Mouse (Mus musculus): ENCODE results near the gene Sesn3.

The Sesn3 gene

GRCm38 (mm10) chr9:14357033-14357432 is 82.2 kb downstream of the Sesn3 start:
- DNase-seq, result peak in 1 of 2 experiments; percentile 37

DNA sequence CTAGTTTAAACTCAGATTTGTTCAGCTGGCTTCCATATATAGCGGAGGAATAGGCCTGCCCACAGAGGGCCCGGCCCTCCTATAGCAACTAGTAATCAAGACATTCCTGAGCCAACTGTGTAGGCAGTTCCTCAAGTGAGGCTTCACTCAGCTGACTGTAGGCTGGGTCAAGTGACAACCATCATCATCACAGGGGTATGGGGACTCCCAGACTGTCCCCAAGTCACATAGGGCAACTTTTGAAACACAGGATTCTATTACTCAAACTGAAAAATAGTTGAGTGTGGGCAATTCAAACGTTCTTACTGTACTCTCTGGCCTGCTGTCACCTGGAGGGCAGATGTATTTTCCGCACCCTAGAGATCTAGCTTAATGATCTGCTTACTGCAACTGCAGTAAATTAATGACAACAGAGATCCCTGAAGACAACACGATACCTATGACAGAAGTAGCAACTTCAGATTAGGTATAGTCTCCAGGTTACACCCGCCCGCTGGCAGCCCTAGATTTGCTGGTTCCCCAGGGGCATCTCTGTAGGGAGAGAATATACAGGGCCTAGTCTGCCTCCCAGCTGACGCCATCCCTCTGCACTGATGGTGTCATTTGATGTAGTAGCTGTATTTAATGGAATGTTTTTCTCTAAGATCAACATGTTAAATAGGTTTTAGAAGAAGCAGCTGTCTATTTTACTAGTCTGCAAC is 87.4 kb downstream of the Sesn3 start:
- no peak for DNase-seq

DNA sequence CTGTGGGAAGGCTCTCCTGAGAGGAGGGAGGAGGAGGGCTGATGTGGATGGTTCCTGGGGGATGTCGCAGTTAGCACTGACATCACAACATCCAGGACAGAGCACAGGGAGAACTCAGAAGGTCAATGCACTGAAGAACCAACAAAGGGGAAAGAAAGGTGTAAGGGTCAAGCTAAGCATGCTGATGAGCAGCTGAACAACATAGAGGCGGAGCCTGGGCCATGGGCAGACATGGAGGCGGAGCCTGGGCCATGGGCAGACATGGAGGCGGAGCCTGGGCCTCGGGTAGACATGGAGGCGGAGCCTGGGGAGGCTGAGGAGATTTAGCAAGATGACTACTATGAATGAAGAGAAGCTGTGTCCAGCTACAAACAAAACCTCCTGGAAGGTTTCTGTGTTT is 88.7 kb downstream of the Sesn3 start:
- DNase-seq, result no peak

DNA sequence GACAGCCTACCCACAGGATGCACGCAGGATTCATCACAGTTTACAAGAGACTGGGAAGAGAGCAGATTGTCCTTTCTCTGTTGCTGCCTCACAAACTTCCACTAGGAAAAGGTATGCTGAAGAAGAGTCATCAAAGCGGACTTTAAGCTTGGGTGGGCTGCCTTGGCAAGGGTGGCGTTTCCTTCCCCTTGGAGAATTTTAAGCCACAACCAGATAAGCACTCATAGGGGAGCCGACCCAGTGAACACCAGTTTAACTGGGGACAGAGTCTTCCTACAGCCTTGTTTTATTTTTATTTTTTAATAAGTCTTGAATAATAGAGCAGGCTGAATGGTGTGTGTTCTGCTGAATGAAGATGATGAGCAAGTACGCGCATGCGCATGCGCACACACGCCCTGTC is 89.9 kb downstream of the Sesn3 start:
- no peak for DNase-seq

DNA sequence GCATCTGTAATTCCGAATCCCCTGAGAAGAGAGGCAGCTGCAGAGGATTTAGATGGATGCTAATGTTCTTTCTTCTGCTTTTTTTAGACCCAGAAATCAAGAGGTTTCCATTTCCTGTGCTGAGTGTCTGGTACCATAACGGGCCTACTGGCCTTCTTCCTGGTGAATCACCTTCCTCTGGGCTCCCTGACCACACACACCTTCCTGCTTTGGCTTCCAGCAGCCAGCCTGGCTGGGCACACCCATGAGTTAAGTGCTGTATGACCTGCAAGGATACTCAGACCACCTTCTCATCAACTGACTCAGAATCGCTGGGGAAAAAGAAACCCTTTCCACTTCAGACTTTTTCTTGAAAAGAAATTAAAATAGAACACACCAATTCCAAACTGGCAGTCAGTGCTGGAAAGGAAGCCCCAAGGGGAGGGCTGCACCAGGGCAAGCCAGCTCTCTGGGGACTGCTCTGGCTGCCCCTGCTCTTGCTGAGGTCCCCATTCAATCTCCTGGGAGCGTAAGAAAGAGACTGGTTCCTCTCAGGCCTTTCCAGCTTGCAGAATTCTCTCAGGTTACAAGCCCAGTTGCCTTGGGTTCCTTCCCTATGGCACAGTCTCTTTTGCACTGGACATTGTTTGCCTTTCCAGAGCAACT is 90.7 kb downstream of the Sesn3 start:
- DNase-seq, result no peak

- DNase-seq, result no peak
Observed at GRCm38 (mm10) chr9:14367850-14368249, 93.0 kb downstream of the Sesn3 start.

- DNase-seq, result no peak
Observed at GRCm38 (mm10) chr9:14369271-14369670, 94.4 kb downstream of the Sesn3 start.

GRCm38 (mm10) chr9:14372440-14372839 is 97.6 kb downstream of the Sesn3 start:
- DNase-seq, result no peak

- no peak for DNase-seq
Observed at GRCm38 (mm10) chr9:14376149-14376548, 101.3 kb downstream of the Sesn3 start.

DNA sequence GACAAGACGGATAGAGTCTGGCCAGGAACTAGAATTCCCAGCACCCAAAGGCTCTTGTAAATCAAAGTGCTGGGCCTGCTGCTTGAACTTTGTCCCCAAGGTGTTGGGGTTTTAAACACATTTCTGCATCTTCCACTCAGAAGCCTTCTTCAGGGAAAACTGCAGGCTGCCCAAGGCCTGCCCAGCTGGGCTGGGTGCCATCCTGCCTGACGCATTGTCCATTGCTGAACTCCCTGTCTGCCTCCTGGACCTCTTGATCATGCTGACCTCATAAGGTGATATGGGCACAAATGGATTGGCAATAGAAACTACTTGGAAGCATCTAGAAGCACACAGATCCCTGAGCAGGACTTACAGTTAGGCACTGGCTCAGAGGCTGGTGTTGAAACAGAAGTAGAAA is 103.3 kb downstream of the Sesn3 start:
- peak in 1 of 2 experiments; percentile 24 for DNase-seq

DNA sequence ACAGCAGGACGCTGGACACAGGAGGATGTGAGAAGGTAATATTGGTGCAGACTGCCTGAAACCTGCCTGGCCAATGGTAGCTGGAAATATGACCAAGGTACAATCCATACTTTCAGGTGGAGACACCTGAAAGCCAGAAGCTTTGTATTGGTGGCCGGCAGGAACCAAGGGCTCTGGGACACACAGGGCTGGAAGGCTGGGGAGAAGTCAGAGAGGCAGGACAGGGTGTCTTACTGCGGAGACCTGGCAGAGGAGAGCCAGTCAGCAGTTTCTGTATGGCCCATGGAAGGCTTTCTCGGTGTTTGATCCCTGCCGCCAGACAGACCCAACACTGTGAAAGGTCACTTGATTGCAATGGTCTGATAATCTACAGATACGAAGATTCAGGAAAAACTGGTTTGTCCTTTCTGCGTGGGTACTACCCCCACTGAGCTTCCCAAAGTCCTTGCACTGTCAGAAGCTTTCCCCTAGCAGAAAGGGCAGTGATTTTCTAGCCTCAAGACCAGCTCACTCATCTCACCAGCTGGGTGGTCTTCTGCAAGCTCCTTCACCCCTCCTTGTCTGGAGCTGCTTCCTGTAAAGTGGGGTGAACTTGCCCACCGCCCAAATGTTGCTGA is 105.0 kb downstream of the Sesn3 start:
- no peak for DNase-seq

DNA sequence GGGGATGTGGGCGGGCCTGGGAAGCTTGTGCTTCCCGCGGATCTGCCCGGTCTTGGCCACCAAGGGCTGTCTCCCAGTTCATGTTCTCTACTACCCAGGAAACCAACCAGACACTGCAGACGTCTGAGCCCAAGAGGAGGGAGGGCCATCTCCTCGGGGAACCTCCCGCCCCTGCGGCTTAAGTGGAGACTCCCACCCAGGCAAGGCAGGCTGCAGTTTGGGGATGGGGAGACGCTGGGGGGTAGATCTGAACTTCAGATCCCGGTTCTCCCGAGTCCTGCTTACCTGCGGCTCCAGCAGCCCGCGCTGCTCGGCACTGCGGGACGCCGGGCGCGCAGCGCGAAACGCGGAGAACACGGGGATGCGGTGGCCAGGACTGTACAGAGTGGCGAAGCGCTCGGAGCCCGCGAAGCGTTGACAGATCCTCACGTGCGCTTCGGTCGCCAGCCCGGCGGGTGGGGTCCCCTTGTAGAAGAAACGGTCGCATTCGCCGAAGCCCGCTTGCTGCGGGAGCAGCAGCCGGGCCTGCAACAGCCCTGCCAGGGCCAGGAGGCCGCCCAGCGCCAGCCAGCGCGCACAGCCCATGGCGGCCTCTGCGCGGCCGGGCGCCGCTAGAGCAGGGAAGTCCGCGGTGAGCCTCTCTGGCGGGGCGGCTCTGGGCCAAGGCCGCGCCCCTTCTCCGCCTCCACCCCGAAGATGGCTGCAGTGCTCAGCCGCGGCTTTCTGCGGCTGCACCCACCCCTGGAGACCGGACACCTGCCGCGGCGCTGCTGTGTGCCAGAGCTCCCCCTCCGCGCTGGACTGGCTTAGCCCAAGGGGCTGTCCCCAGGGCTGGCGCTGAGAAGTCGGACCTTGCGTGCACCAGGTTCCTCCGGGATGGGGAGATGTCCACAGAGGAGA is 105.8 kb downstream of the Sesn3 start:
- DNase-seq, result peak; percentile 88 to 89

DNA sequence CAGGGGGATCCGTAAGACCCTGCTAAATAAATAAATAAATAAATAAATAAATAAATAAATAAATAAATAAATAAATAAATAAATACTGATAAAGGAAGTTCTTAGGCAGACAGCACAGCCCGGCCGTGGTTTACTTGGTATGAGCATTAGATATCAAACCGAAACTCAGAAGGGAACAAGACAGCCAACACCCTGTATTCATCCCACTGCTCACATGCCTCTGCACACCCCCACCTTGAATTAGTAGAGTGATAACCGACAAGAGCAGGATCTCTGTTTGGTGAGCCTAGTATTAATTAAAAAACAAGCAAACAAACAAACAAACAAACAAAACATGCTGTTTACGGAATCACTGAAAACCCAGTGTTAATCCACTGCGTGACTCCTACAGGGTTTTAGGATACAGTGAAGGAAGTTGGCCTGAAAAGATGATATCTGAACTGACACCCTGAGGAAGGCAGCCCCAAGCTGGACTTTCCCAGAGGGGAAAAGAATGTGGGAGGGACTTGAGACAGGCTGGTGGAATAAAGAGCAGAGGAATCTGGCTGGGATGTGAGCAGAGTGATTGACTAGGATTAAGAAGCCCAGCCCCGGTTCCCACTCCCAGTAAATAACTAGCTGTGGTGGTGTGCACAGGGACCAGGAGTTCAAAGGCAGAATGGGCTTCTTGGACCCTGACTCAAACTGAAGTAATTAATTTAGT is 106.6 kb downstream of the Sesn3 start, which contains the start of gene Endod1:
Gene Endod1, minus strand, starts transcription at position 155 of the 703 bp plus-strand sequence.
- DNase-seq, result peak; percentile 60

- DNase-seq, result no peak
Observed at GRCm38 (mm10) chr9:14382256-14382791, 107.5 kb downstream of the Sesn3 start.

Measured in cerebellum, postnatal 10 days (tissue).